Mouse (Mus musculus): ENCODE results near the gene Kdelr2. TPM values are rescaled to one million over a fixed set of nuclear protein-coding genes. Genes with fewer than 3 reads are reported as not detected.
"Not testable (repeated sequence)": the region's sequence is repeated elsewhere in the genome, so short reads cannot be mapped to it uniquely, and the experiment has no call there.

Kdelr2 gene
- total RNA-seq, 1 experiment from 2014 or later: 25.0 TPM

- ATAC-seq (ENCODE audit: extremely low read depth, insufficient number of reproducible peaks, low FRiP score, poor library complexity, severe bottlenecking): not testable (repeated sequence)
Observed at GRCm38 (mm10) chr5:143394966-143395365, 8.7 kb upstream of the Kdelr2 start.

- peak; percentile 69 for ATAC-seq (ENCODE audit: extremely low read depth, insufficient number of reproducible peaks, low FRiP score, poor library complexity, severe bottlenecking)
Observed at GRCm38 (mm10) chr5:143395649-143396048, 8.0 kb upstream of the Kdelr2 start.

GRCm38 (mm10) chr5:143400501-143400900, 3.1 kb upstream of the Kdelr2 start:
- no peak for ATAC-seq (ENCODE audit: extremely low read depth, insufficient number of reproducible peaks, low FRiP score, poor library complexity, severe bottlenecking)

GRCm38 (mm10) chr5:143401556-143401955, 2.1 kb upstream of the Kdelr2 start:
- no peak for ATAC-seq (ENCODE audit: extremely low read depth, insufficient number of reproducible peaks, low FRiP score, poor library complexity, severe bottlenecking)

- ATAC-seq (ENCODE audit: extremely low read depth, insufficient number of reproducible peaks, low FRiP score, poor library complexity, severe bottlenecking): no peak
Observed at GRCm38 (mm10) chr5:143404148-143404930, 701 bp downstream of the Kdelr2 start.

DNA sequence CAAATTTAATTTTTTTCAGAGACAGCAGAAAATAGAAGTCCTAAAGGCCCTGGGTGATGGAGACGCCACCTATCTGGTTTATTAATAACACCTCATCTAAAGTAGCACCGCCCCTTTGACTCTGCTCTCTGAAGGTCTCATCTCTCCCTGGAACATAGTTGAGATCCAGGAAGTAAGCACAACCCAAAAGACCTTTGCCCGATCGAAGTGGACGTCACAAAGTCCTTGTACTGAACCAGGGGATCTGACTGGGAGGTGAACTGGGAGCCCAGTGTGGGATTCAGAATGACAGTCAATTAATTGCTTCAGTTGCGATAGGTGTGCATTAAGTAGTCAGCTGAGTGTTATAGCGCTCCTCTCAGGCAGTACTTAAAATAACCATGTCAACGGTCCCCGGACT, 1.6 kb downstream of the Kdelr2 start:
- no peak for ATAC-seq (ENCODE audit: extremely low read depth, insufficient number of reproducible peaks, low FRiP score, poor library complexity, severe bottlenecking)

- ATAC-seq (ENCODE audit: extremely low read depth, insufficient number of reproducible peaks, low FRiP score, poor library complexity, severe bottlenecking): no peak
Observed at GRCm38 (mm10) chr5:143406548-143406947, 2.9 kb downstream of the Kdelr2 start.

- no peak for ATAC-seq (ENCODE audit: extremely low read depth, insufficient number of reproducible peaks, low FRiP score, poor library complexity, severe bottlenecking)
Observed at GRCm38 (mm10) chr5:143409239-143409638, 5.6 kb downstream of the Kdelr2 start.

- no peak for ATAC-seq (ENCODE audit: extremely low read depth, insufficient number of reproducible peaks, low FRiP score, poor library complexity, severe bottlenecking)
Observed at GRCm38 (mm10) chr5:143410841-143411395, 7.3 kb downstream of the Kdelr2 start.

- no peak for ATAC-seq (ENCODE audit: extremely low read depth, insufficient number of reproducible peaks, low FRiP score, poor library complexity, severe bottlenecking)
Observed at GRCm38 (mm10) chr5:143421484-143421883, 17.8 kb downstream of the Kdelr2 start.

DNA sequence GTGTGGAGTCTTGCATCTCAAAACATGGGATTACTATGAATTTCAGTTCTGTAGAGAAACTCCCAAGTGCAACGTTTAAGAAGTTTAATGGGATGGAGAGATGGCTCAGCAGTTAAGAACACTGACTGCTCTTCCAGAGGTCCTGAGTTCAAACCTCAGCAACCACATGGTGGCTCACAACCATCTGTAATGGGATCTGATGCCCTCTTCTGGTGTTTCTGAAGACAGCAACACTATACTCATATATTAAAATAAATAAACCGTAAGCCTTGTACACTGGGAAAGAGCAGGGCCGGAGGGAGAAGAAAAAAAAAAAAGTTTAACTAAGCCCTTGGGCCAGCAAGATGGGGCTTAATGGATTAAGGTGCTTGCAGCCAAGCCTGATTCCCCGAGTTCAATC, 19.4 kb downstream of the Kdelr2 start:
- ATAC-seq (ENCODE audit: extremely low read depth, insufficient number of reproducible peaks, low FRiP score, poor library complexity, severe bottlenecking): no peak

GRCm38 (mm10) chr5:143423899-143424519, 20.4 kb downstream of the Kdelr2 start:
- peak; percentile 89 for ATAC-seq (ENCODE audit: extremely low read depth, insufficient number of reproducible peaks, low FRiP score, poor library complexity, severe bottlenecking)

DNA sequence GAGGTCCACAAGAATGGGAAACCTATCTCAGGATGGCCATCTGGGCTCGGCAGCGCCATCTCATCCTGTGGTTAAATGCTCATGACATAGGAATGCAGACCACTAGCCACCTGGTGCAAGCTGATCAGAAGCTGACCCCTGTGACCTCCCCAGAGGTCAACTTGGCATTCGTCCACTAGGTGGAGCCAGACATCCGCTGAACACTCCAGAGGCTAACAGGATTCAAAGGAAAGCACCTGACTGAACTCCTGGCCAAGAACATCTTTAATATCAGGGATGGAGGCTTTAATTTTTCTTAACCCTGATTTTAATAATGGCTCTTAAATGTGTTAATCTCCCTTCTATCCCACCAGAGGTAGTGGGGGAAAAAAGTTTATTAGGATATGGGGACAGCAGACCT, 30.8 kb downstream of the Kdelr2 start:
- peak; percentile 93 for ATAC-seq (ENCODE audit: extremely low read depth, insufficient number of reproducible peaks, low FRiP score, poor library complexity, severe bottlenecking)

- no peak for ATAC-seq (ENCODE audit: extremely low read depth, insufficient number of reproducible peaks, low FRiP score, poor library complexity, severe bottlenecking)
Observed at GRCm38 (mm10) chr5:143441298-143441697, 37.7 kb downstream of the Kdelr2 start.

DNA sequence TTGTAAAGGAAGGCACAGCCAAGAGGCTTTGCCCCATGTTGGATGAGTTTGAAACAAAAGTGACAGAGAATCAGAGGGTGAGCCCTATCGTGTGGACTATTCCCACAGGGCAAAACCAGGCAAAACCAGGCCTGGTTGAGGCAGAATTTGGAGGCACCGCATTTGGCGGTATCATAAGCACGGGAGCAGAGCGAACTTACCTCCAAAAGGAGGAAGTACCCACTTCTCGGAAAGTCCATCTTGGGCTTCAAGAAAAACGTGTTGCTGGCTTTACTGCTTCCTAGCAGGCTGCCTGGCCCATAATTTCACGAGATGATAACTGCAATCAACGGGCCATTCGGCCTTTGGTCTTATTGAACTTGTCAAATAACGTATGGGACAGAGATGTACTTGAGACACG, 38.1 kb downstream of the Kdelr2 start:
- 0 out of 2 replicates have a peak, but pooled peaks have one; percentile 19 for ATAC-seq (ENCODE audit: extremely low read depth, insufficient number of reproducible peaks, low FRiP score, poor library complexity, severe bottlenecking)

GRCm38 (mm10) chr5:143463671-143464070, 60.0 kb downstream of the Kdelr2 start:
- no peak for ATAC-seq (ENCODE audit: extremely low read depth, insufficient number of reproducible peaks, low FRiP score, poor library complexity, severe bottlenecking)

DNA sequence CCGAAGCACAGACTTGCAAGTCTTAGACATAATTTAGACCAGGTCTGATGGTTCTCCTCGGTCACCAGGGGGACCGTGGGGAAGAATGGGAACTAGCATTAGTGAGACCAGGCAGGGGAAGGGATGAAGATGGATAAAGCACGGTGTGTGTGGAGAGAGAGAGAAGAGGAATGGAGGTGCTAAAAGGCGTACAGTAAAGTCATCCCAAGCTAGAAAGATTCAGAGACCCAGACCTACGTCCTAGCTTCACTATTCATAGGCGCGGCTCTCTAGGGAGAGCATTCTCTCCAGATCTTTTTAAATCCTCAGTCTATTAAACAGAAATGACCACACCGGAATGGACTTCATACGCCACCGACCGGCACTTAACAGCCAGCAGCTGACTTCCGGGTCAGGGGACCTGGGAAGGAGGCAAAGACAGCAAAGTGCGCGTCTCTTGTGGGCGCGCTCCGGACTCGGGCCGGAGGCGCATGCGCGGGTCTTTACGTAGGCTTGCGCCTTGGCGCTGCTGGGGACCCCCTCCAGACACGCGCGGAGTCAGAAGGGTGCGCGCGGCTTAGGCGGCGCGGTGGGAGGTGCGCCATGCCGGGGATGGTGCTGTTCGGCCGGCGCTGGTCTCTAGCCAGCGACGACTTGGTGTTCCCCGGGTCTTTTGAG, 60.6 kb downstream of the Kdelr2 start, which contains the start of gene Daglb:
TSS of gene Daglb (plus strand) at position 485 of the 657 bp plus-strand sequence.
- peak; percentile 77 for ATAC-seq (ENCODE audit: extremely low read depth, insufficient number of reproducible peaks, low FRiP score, poor library complexity, severe bottlenecking)

DNA sequence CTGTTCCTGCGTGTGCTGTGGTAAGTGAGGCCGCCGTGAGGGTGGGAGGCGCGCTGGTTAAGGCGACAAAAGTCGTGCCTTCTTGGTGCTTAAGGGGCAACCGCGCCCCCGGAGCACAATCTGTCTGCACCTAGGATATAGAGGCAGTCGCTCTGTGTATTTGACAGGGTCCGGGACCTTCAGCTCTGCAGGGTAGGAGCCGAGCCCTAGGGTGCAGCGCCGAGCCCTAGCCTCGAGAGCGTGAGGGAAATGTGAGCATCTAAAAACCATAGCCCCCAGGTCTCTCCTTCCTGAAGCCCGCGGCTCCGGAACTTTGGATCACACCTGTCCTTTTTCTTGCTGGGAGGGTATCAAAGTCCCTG, 61.1 kb downstream of the Kdelr2 start:
- peak; percentile 6; the same call in 1 of the 2 replicates for ATAC-seq (ENCODE audit: extremely low read depth, insufficient number of reproducible peaks, low FRiP score, poor library complexity, severe bottlenecking)
